Mouse (Mus musculus) cerebellum, adult 18-20 months (tissue): ENCODE results near the gene Tmem97.

Source experiments
- DNase-seq, 2 experiments: peaks; one replicate each; pipeline ENCODE4 v3.0.0; 2021

The Tmem97 gene

GRCm38 (mm10) chr11:78509148-78509547 is 41.4 kb downstream of the Tmem97 start:
- DNase-seq: no peak

GRCm38 (mm10) chr11:78505430-78505829 is 45.1 kb downstream of the Tmem97 start:
- DNase-seq: no peak

GRCm38 (mm10) chr11:78502909-78503650 is 47.5 kb downstream of the Tmem97 start, which contains the start of gene Sebox:
Gene Sebox, plus strand, starts transcription at chr11:78503447.
- peak; percentile 87 to 93 for DNase-seq

GRCm38 (mm10) chr11:78501529-78501928 is 49.0 kb downstream of the Tmem97 start:
- no peak for DNase-seq

GRCm38 (mm10) chr11:78500623-78501202 is 49.9 kb downstream of the Tmem97 start:
- DNase-seq: no peak

- DNase-seq: no peak
Measured at GRCm38 (mm10) chr11:78499543-78499942, 51.0 kb downstream of the Tmem97 start.

GRCm38 (mm10) chr11:78499004-78499403 is 51.6 kb downstream of the Tmem97 start, which contains the start of gene Vtn:
Gene Vtn, plus strand, starts transcription at chr11:78499091.
- no peak for DNase-seq

GRCm38 (mm10) chr11:78497544-78498522 is 52.7 kb downstream of the Tmem97 start, which contains the start of gene Sarm1:
Gene Sarm1, minus strand, starts transcription at chr11:78497754.
- DNase-seq: peak; percentile 98 to 100

GRCm38 (mm10) chr11:78497071-78497541 is 53.5 kb downstream of the Tmem97 start:
- DNase-seq: peak; percentile 56 to 71

GRCm38 (mm10) chr11:78495904-78496303 is 54.7 kb downstream of the Tmem97 start:
- no peak for DNase-seq
